Mouse (Mus musculus) brain, embryonic 14.5 days (tissue): ENCODE results near the gene Pkd1l2.

ENCODE experiments used
- CTCF ChIP-seq: fragments of 200-500 bp; IDR thresholded peaks from 2 replicates; pipeline ENCODE4 v1.5.1; 2012; ENCODE audit warnings: inconsistent platforms, mild to moderate bottlenecking, moderate library complexity, borderline replicate concordance; ENCODE audit not compliant: insufficient read depth, insufficient read length; ENCODE audit errors: extremely low read depth
- POLR2A ChIP-seq: fragments of 200-500 bp; IDR thresholded peaks from 2 replicates; pipeline ENCODE4 v1.6.1; 2012; ENCODE audit warnings: mild to moderate bottlenecking, inconsistent platforms, borderline replicate concordance; ENCODE audit not compliant: poor library complexity, insufficient read depth, insufficient read length, severe bottlenecking; ENCODE audit errors: extremely low read depth

GRCm38 (mm10) chr8:117066955-117067354 is 15.3 kb downstream of the Pkd1l2 start:
- no peak for TF ChIP-seq POLR2A
- no peak for TF ChIP-seq CTCF
